Comparison of ENCODE assay signal across 9 mouse cellular contexts in the genomic region with DNA sequence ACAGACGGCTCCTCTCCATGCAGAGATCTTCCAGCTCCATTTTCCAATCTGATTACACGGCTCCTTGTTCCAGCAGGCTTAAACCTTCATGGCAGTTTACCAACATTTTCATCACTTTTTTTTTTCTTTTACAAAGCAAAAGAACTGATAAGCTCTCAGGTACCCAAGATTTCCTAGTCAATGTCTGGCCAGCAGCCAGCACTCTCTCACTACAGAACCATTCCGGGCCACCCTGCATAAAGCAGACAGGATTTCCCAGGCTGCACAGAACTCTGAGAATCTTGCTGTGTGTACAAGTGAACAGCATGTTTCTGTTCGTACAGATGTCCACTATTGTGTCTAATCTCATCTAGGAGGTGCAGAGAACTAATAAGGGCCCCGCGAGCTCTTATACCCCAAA. TPM values are rescaled to one million over a fixed set of nuclear protein-coding genes. Genes with fewer than 3 reads are reported as not detected.
DNase-seq lines count a peak whose midpoint lies in the region; ATAC-seq and TF ChIP-seq lines count a peak whose summit lies in the region.
"Had no signal": no experiment of that assay in that cellular context is flagged by ENCODE, and none has a peak within 500 bp of the region (broad histone marks: within the 10 kb centered on the region; RNA-seq: fewer than 3 reads in every experiment).

No protein-coding gene starts in this region.

- H3K4me3 ChIP-seq in kidney, embryonic 14.5 days (ENCODE audit: low read length): no peak overlapping the region
- no peak overlapping the region for H3K4me3 ChIP-seq in embryonic facial prominence, embryonic 14.5 days (ENCODE audit: low read depth, low read length)
- H3K4me3 ChIP-seq in limb, embryonic 10.5 days: no peak overlapping the region

- H3K27ac ChIP-seq in kidney, embryonic 14.5 days (ENCODE audit: low read depth, low read length): no peak overlapping the region
- no peak overlapping the region for H3K27ac ChIP-seq in embryonic facial prominence, embryonic 14.5 days (replicated peaks; ENCODE audit: low read depth, low read length)
- peak overlapping the region; percentile 68; the same call in 1 of the 2 replicates for H3K27ac ChIP-seq in limb, embryonic 10.5 days

- no peak for DNase-seq in kidney, adult 9 months
- peak; percentile 72 for DNase-seq in brain, embryonic 14.5 days (ENCODE audit: low read depth)
- DNase-seq in embryonic facial prominence, embryonic 14.5 days (ENCODE audit: low spot score): peak; percentile 45
- DNase-seq in limb, embryonic 10.5 days (ENCODE audit: low spot score): no peak
- DNase-seq in embryo, embryonic 10.5 days (ENCODE audit: low spot score): no peak
- no peak for DNase-seq in layer of hippocampus, adult 9-11 months
- DNase-seq: cerebellum, adult 11-12 months; lung, postnatal 36 days had no signal

- no peaks in the 10 kb centered on the region for H3K36me3 ChIP-seq in kidney, embryonic 14.5 days (ENCODE audit: control insufficient read depth, insufficient read depth, low read length)
- H3K36me3 ChIP-seq in embryonic facial prominence, embryonic 14.5 days (ENCODE audit: control insufficient read depth, insufficient read depth, low read length): no peaks in the 10 kb centered on the region
- no peaks in the 10 kb centered on the region for H3K36me3 ChIP-seq in limb, embryonic 10.5 days

- TF ChIP-seq CTCF in brain, embryonic 14.5 days (IDR thresholded peaks at IDR 0.05; ENCODE audit: borderline replicate concordance, extremely low read depth, insufficient read depth, insufficient read length): no peak

- WGBS in kidney, embryonic 14.5 days: 62% methylated on average over 6 of the region's 6 CpGs
- WGBS in embryonic facial prominence, embryonic 14.5 days: 56% methylated on average over 6 of the region's 6 CpGs
- 69% methylated on average over 6 of the region's 6 CpGs for WGBS in limb, embryonic 10.5 days

- H3K4me2 ChIP-seq in kidney, embryonic 14.5 days (replicated peaks; ENCODE audit: low read depth, low read length): 0 out of 2 replicates have a peak overlapping the region, but pooled peaks have one; percentile 5
- H3K4me2 ChIP-seq in embryonic facial prominence, embryonic 14.5 days (ENCODE audit: low read depth, low read length): peak overlapping the region; percentile 40; the same call in 1 of the 2 replicates

- H3K9ac ChIP-seq in kidney, embryonic 14.5 days (ENCODE audit: low read depth, low read length): no peak overlapping the region
- no peak overlapping the region for H3K9ac ChIP-seq in embryonic facial prominence, embryonic 14.5 days (ENCODE audit: low read depth, low read length)

- no peaks in the 10 kb centered on the region for H3K9me3 ChIP-seq in kidney, embryonic 14.5 days (ENCODE audit: control insufficient read depth, low read length)
- H3K9me3 ChIP-seq in embryonic facial prominence, embryonic 14.5 days (ENCODE audit: control insufficient read depth, low read length): no peaks in the 10 kb centered on the region
- H3K9me3 ChIP-seq in limb, embryonic 10.5 days (replicated peaks): no peaks in the 10 kb centered on the region

- H3K4me1 ChIP-seq in kidney, embryonic 14.5 days (ENCODE audit: control insufficient read depth, insufficient read depth, low read length): peaks cover 31% of the 10 kb centered on the region; the same call in 1 of the 2 replicates
- peaks cover 24% of the 10 kb centered on the region for H3K4me1 ChIP-seq in embryonic facial prominence, embryonic 14.5 days (ENCODE audit: control insufficient read depth, insufficient read depth, low read length)
- H3K4me1 ChIP-seq in limb, embryonic 10.5 days: peaks cover 84% of the 10 kb centered on the region

- TF ChIP-seq POLR2A in brain, embryonic 14.5 days (IDR thresholded peaks at IDR 0.05; ENCODE audit: borderline replicate concordance, extremely low read depth, insufficient read depth, insufficient read length, poor library complexity, severe bottlenecking): no peak

- H3K27me3 ChIP-seq in kidney, embryonic 14.5 days (ENCODE audit: control insufficient read depth, insufficient read depth, low read length): no peaks in the 10 kb centered on the region
- H3K27me3 ChIP-seq in embryonic facial prominence, embryonic 14.5 days (replicated peaks; ENCODE audit: control insufficient read depth, insufficient read depth, low read length): no peaks in the 10 kb centered on the region
- H3K27me3 ChIP-seq in limb, embryonic 10.5 days (ENCODE audit: low read depth, poor library complexity, severe bottlenecking): no peaks in the 10 kb centered on the region

- ATAC-seq in kidney, embryonic 14.5 days (ENCODE audit: low FRiP score, low TSS enrichment): no peak
- ATAC-seq in embryonic facial prominence, embryonic 14.5 days (ENCODE audit: low read depth): no peak

RNA-seq across cellular contexts. Expression of a gene that starts 22.0 kb away (rescaled TPM):
- polyA plus RNA-seq in kidney, embryonic 14.5 days (2014; fragmentation: Nextera tagmentation; extraction: Ambion mirVana): 12.3 and 13.1 TPM in 2 replicates
- polyA plus RNA-seq in brain, embryonic 14.5 days (2012; rRNA removed): 8.8 and 13.7 TPM in 2 replicates
- 6.0 and 7.2 TPM in 2 replicates for polyA plus RNA-seq in embryonic facial prominence, embryonic 14.5 days (2014; fragmentation: Nextera tagmentation; extraction: Ambion mirVana)
- 16.6 and 20.4 TPM in 2 replicates for polyA plus RNA-seq in limb, embryonic 10.5 days (2016; fragmentation: Nextera tagmentation; extraction: Ambion mirVana)

Comparison
In these comparisons a context has a peak if more than half of its experiments do, and no peak if none do; other contexts are left out.
1. DNase-seq: peak in brain, embryonic 14.5 days (single experiment) and embryonic facial prominence, embryonic 14.5 days (single experiment); none in kidney, adult 9 months (single experiment), limb, embryonic 10.5 days (single experiment), embryo, embryonic 10.5 days (single experiment) and layer of hippocampus, adult 9-11 months (single experiment).